Mouse (Mus musculus) ovary, adult 2 months (tissue): ENCODE measurements around the gene Gm3248. TPM values are rescaled to one million over a fixed set of nuclear protein-coding genes. Genes with fewer than 3 reads are reported as not detected.

Source experiments
- polyA plus RNA-seq: library from polyadenylated mRNA; depleted of rRNA; stranded (reverse); fragments of >200 nt; gene quantifications from 2 replicates; pipeline ENCODE4 v1.2.3, GENCODE M21; 2012; rRNA removed

The Gm3248 gene
- polyA plus RNA-seq: not detected in 2 replicates

DNA sequence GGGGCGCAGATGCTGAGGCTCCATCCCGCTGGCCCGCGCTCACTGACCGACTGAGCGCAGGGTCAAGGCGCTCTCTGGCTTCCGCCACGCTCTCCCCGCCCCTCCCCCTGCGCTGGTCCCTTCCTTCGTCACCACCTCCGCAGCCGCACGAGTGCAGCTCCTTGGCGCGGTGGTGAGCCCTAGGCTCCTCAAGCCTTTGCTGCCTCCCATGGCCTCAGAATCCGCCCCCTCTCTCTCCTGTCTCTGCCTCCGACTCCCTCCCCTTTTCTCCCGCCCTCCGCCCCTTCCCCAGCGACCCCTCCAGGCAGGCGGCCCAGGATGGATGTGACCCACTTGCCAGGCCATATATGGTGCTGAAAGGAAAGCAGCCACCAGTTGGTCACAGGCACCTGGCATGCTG lies at the start of gene Gm3248:
Gene Gm3248, minus strand, starts transcription at position 111 of the 400 bp plus-strand sequence.

DNA sequence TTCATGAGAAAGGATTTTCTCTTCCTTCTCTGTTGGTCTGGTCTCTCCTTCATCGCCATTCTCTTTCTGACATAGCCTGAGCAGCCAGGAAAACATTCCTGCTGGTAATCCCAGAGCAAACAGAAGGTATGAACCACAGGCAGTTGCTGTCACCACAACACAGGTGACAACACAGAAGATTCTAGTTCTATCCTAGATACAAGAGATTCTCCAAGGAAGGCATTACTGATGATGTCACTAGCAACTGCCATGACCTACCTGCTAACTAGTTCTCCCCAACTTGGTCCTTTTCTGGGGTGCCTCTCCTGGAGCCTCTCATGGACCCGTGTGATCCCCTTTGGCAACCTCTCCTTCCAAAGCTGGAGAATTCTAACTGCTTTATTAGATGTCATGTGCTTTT lies 17.5 kb upstream of the Gm3248 start, which contains the start of gene Gm3453:
Gene Gm3453, minus strand, starts transcription at position 101 of the 400 bp plus-strand sequence.

Other genes with a start within 250 kb of the Gm3248 start
- 0.53 TPM in 1 of 2 replicates, not detected in the other for gene Gm3373, start 220.2 kb downstream of the Gm3248 start, polyA plus RNA-seq
- gene Gm3383, start 153.8 kb downstream of the Gm3248 start, polyA plus RNA-seq: 0.23 TPM in 1 of 2 replicates, not detected in the other
- gene Gm3424, start 131.4 kb downstream of the Gm3248 start, polyA plus RNA-seq: not detected in 2 replicates
- gene Gm8237, start 81.4 kb downstream of the Gm3248 start, polyA plus RNA-seq: not detected in 2 replicates
- gene Gm3453, start 17.4 kb upstream of the Gm3248 start, polyA plus RNA-seq: not detected in 2 replicates
- gene Gm6337, start 96.5 kb upstream of the Gm3248 start, polyA plus RNA-seq: not detected in 2 replicates
- not detected in 2 replicates for gene Gm8206, start 132.2 kb upstream of the Gm3248 start, polyA plus RNA-seq
- gene Gm3468, start 146.9 kb upstream of the Gm3248 start, polyA plus RNA-seq: not detected in 2 replicates
- gene Gm3476, start 164.1 kb upstream of the Gm3248 start, polyA plus RNA-seq: not detected in 2 replicates